Mouse (Mus musculus): Measurements from ENCODE around the gene Pros1. TPM values are rescaled to one million over a fixed set of nuclear protein-coding genes. Genes with fewer than 3 reads are reported as not detected.

The Pros1 gene
- polyA plus RNA-seq, 1 experiment, result 2.4 TPM

GRCm38 (mm10) chr16:62915530-62915929, 61.4 kb downstream of the Pros1 start:
- Histone ChIP-seq H3K4me1 (ENCODE audit: control insufficient read depth, insufficient read depth, insufficient read length, low read length) (no peaks in the 10 kb centered on the region), H3K27ac (ENCODE audit: insufficient read depth, low read depth, low read length) (no peak overlapping the region), H3K27me3 (ENCODE audit: control insufficient read depth, insufficient read depth, low read length) (no peaks in the 10 kb centered on the region), H3K36me3 (ENCODE audit: control insufficient read depth, insufficient read depth, low read length) (no peaks in the 10 kb centered on the region; the same call in 1 of the 2 replicates), H3K4me3 (ENCODE audit: low read depth, low read length) (no peak overlapping the region)
- TF ChIP-seq CTCF (IDR thresholded peaks at IDR 0.05; ENCODE audit: extremely low read depth, insufficient read length, insufficient replicate concordance, low read depth, low read length), result no peak
- no peak for TF ChIP-seq POLR2A (IDR thresholded peaks at IDR 0.05; ENCODE audit: low read depth, low read length)
- WGBS, result 84% methylated on average over 5 of the region's 5 CpGs

GRCm38 (mm10) chr16:62922245-62922644, 68.1 kb downstream of the Pros1 start:
- WGBS, result 66% methylated on average over 8 of the region's 8 CpGs
- no peaks in the 10 kb centered on the region for H3K27me3 ChIP-seq (ENCODE audit: control insufficient read depth, insufficient read depth, low read length)
- no peaks in the 10 kb centered on the region; the same call in 1 of the 2 replicates for H3K36me3 ChIP-seq (ENCODE audit: control insufficient read depth, insufficient read depth, low read length)
- no peak overlapping the region for H3K4me3 ChIP-seq (ENCODE audit: low read depth, low read length)
- no peaks in the 10 kb centered on the region for H3K4me1 ChIP-seq (ENCODE audit: control insufficient read depth, insufficient read depth, insufficient read length, low read length)
- TF ChIP-seq CTCF (IDR thresholded peaks at IDR 0.05; ENCODE audit: extremely low read depth, insufficient read length, insufficient replicate concordance, low read depth, low read length) (no peak), POLR2A (IDR thresholded peaks at IDR 0.05; ENCODE audit: low read depth, low read length) (no peak)
- no peak overlapping the region for H3K27ac ChIP-seq (ENCODE audit: insufficient read depth, low read depth, low read length)

- no peak overlapping the region for H3K27ac ChIP-seq (ENCODE audit: insufficient read depth, low read depth, low read length)
- no peaks in the 10 kb centered on the region for H3K27me3 ChIP-seq (ENCODE audit: control insufficient read depth, insufficient read depth, low read length)
- H3K4me3 ChIP-seq (ENCODE audit: low read depth, low read length), result no peak overlapping the region
- WGBS, result 80% methylated on average over 6 of the region's 6 CpGs
- no peaks in the 10 kb centered on the region for H3K36me3 ChIP-seq (ENCODE audit: control insufficient read depth, insufficient read depth, low read length)
- TF ChIP-seq POLR2A (IDR thresholded peaks at IDR 0.05; ENCODE audit: low read depth, low read length) (no peak), CTCF (IDR thresholded peaks at IDR 0.05; ENCODE audit: extremely low read depth, insufficient read length, insufficient replicate concordance, low read depth, low read length) (no peak)
- no peaks in the 10 kb centered on the region for H3K4me1 ChIP-seq (ENCODE audit: control insufficient read depth, insufficient read depth, insufficient read length, low read length)
Measured at GRCm38 (mm10) chr16:62931341-62931740, 77.2 kb downstream of the Pros1 start.

GRCm38 (mm10) chr16:62936316-62936715, 82.2 kb downstream of the Pros1 start:
- Histone ChIP-seq H3K27ac (ENCODE audit: insufficient read depth, low read depth, low read length) (no peak overlapping the region), H3K27me3 (ENCODE audit: control insufficient read depth, insufficient read depth, low read length) (no peaks in the 10 kb centered on the region), H3K4me3 (ENCODE audit: low read depth, low read length) (no peak overlapping the region), H3K4me1 (ENCODE audit: control insufficient read depth, insufficient read depth, insufficient read length, low read length) (no peaks in the 10 kb centered on the region), H3K36me3 (ENCODE audit: control insufficient read depth, insufficient read depth, low read length) (no peaks in the 10 kb centered on the region)
- TF ChIP-seq POLR2A (IDR thresholded peaks at IDR 0.05; ENCODE audit: low read depth, low read length), result no peak
- no peak for TF ChIP-seq CTCF (IDR thresholded peaks at IDR 0.05; ENCODE audit: extremely low read depth, insufficient read length, insufficient replicate concordance, low read depth, low read length)
- WGBS, result 71% methylated on average over 11 of the region's 11 CpGs

DNA sequence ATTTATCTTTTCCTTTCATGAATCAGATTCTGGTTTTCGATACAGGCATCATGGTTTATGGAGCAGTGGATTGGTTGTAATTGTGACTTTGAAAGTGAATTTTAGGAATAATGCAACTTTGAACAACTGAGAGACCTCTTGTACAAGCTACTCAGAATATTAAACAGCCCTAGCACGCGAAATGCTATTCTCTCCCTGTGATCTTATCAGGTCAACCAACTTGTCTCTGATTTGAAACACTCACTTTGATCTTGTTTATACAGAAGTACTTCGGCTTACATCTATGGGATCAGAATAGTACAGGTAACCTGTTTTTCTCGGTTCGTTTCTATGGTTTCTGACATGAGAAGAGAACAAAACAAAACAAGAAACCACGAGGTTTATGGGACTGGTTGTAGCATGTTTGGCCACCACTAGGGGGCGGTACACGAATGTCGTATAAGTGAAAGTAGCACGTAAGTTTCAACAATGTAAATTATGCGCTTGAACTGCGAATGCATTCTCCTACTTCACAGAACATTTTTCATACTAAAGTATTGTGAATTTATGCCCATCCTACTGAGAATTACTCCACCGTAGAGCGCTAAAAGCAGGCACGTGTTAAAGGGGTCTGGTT, 86.4 kb downstream of the Pros1 start:
- no peaks in the 10 kb centered on the region for H3K27me3 ChIP-seq (ENCODE audit: control insufficient read depth, insufficient read depth, low read length)
- 17% methylated on average over 16 of the region's 16 CpGs for WGBS

GRCm38 (mm10) chr16:62941763-62942162, 87.7 kb downstream of the Pros1 start:
- 90% methylated on average over 10 of the region's 10 CpGs for WGBS
- Histone ChIP-seq H3K4me3 (ENCODE audit: low read depth, low read length) (no peak overlapping the region), H3K27me3 (ENCODE audit: control insufficient read depth, insufficient read depth, low read length) (no peaks in the 10 kb centered on the region), H3K27ac (ENCODE audit: insufficient read depth, low read depth, low read length) (no peak overlapping the region), H3K36me3 (ENCODE audit: control insufficient read depth, insufficient read depth, low read length) (no peaks in the 10 kb centered on the region), H3K4me1 (ENCODE audit: control insufficient read depth, insufficient read depth, insufficient read length, low read length) (no peaks in the 10 kb centered on the region; the same call in 1 of the 2 replicates)
- no peak for TF ChIP-seq POLR2A (IDR thresholded peaks at IDR 0.05; ENCODE audit: low read depth, low read length)
- TF ChIP-seq CTCF (IDR thresholded peaks at IDR 0.05; ENCODE audit: extremely low read depth, insufficient read length, insufficient replicate concordance, low read depth, low read length), result no peak

More for the DNA sequence above, 86.4 kb downstream of the Pros1 start:
- Histone ChIP-seq H3K36me3 (ENCODE audit: control insufficient read depth, insufficient read depth, low read length) (no peaks in the 10 kb centered on the region), H3K4me1 (ENCODE audit: control insufficient read depth, insufficient read depth, insufficient read length, low read length) (no peaks in the 10 kb centered on the region; the same call in 1 of the 2 replicates), H3K27ac (ENCODE audit: insufficient read depth, low read depth, low read length) (no peak overlapping the region), H3K4me3 (ENCODE audit: low read depth, low read length) (no peak overlapping the region)
- no peak for TF ChIP-seq POLR2A (IDR thresholded peaks at IDR 0.05; ENCODE audit: low read depth, low read length)
- TF ChIP-seq CTCF (IDR thresholded peaks at IDR 0.05; ENCODE audit: extremely low read depth, insufficient read length, insufficient replicate concordance, low read depth, low read length), result no peak

- H3K27me3 ChIP-seq (ENCODE audit: control insufficient read depth, insufficient read depth, low read length), result no peaks in the 10 kb centered on the region
- no peaks in the 10 kb centered on the region for H3K36me3 ChIP-seq (ENCODE audit: control insufficient read depth, insufficient read depth, low read length)
- H3K4me1 ChIP-seq (ENCODE audit: control insufficient read depth, insufficient read depth, insufficient read length, low read length), result no peaks in the 10 kb centered on the region; the same call in 1 of the 2 replicates
- no peak overlapping the region for H3K27ac ChIP-seq (ENCODE audit: insufficient read depth, low read depth, low read length)
- 31% methylated on average over 16 of the region's 16 CpGs for WGBS
- H3K4me3 ChIP-seq (ENCODE audit: low read depth, low read length), result no peak overlapping the region
- no peak for TF ChIP-seq POLR2A (IDR thresholded peaks at IDR 0.05; ENCODE audit: low read depth, low read length)
- no peak for TF ChIP-seq CTCF (IDR thresholded peaks at IDR 0.05; ENCODE audit: extremely low read depth, insufficient read length, insufficient replicate concordance, low read depth, low read length)
Measured at GRCm38 (mm10) chr16:62942418-62943410, 88.6 kb downstream of the Pros1 start.

Data from small intestine, adult 2 months (tissue).